Mouse (Mus musculus) embryonic fibroblast, embryonic 13.5 days (primary cell): ENCODE measurements around the gene Spata4. TPM values are rescaled to one million over a fixed set of nuclear protein-coding genes. Genes with fewer than 3 reads are reported as not detected.
"Not testable (repeated sequence)": the region's sequence is repeated elsewhere in the genome, so short reads cannot be mapped to it uniquely, and the experiment has no call there.

ENCODE experiments used
- H3K27ac ChIP-seq: 2 replicates; pipeline ENCODE4 v1.5.1; 2012; ENCODE audit warnings: low read length, control low read depth, inconsistent platforms; ENCODE audit not compliant: insufficient read depth
- H3K4me1 ChIP-seq: 2 replicates; pipeline ENCODE4 v1.6.1; 2011; ENCODE audit warnings: low read length; ENCODE audit not compliant: control insufficient read depth, insufficient read depth
- H3K4me3 ChIP-seq: 2 replicates; pipeline ENCODE4 v1.5.1; 2011; ENCODE audit warnings: mild to moderate bottlenecking, control low read depth, low read length; ENCODE audit not compliant: insufficient read depth
- CTCF ChIP-seq: IDR thresholded peaks from 2 replicates; pipeline ENCODE4 v1.5.1; 2011; ENCODE audit warnings: mild to moderate bottlenecking, control low read depth, low read length, moderate library complexity, borderline replicate concordance; ENCODE audit not compliant: insufficient read depth
- POLR2A ChIP-seq: IDR thresholded peaks from 2 replicates; pipeline ENCODE4 v1.6.1; 2011; ENCODE audit warnings: low read depth, mild to moderate bottlenecking, control low read depth, low read length, moderate library complexity
- polyA plus RNA-seq: library from polyadenylated mRNA; stranded (reverse); fragments of >200 nt; gene quantifications from 2 replicates; pipeline ENCODE4 v1.2.4, GENCODE M21; 2011; ENCODE audit warnings: low read depth; ENCODE audit not compliant: missing spikeins, insufficient read length

The Spata4 gene
- polyA plus RNA-seq, 1 experiment: not detected

- no peak overlapping the region for H3K27ac ChIP-seq
- no peak overlapping the region for H3K4me3 ChIP-seq
- H3K4me1 ChIP-seq: no peaks in the 10 kb centered on the region
- TF ChIP-seq CTCF (no peak), POLR2A (no peak)
Measured at GRCm38 (mm10) chr8:54594634-54595033, 5.9 kb upstream of the Spata4 start.

GRCm38 (mm10) chr8:54596051-54596450, 4.5 kb upstream of the Spata4 start:
- H3K27ac ChIP-seq: no peak overlapping the region
- H3K4me3 ChIP-seq: no peak overlapping the region
- no peak for TF ChIP-seq CTCF
- TF ChIP-seq POLR2A: no peak
- H3K4me1 ChIP-seq: no peaks in the 10 kb centered on the region

- no peaks in the 10 kb centered on the region for H3K4me1 ChIP-seq
- no peak overlapping the region for H3K4me3 ChIP-seq
- TF ChIP-seq CTCF: no peak
- no peak overlapping the region for H3K27ac ChIP-seq
Measured at GRCm38 (mm10) chr8:54596940-54597339, 3.6 kb upstream of the Spata4 start.

- no peak for TF ChIP-seq POLR2A
- TF ChIP-seq CTCF: no peak
- no peak overlapping the region for H3K27ac ChIP-seq
- H3K4me3 ChIP-seq: no peak overlapping the region
- no peaks in the 10 kb centered on the region for H3K4me1 ChIP-seq
Measured at GRCm38 (mm10) chr8:54597386-54597785, 3.2 kb upstream of the Spata4 start.

GRCm38 (mm10) chr8:54603440-54603839, 2.9 kb downstream of the Spata4 start:
- H3K4me3 ChIP-seq: no peak overlapping the region
- H3K4me1 ChIP-seq: no peaks in the 10 kb centered on the region
- no peak overlapping the region for H3K27ac ChIP-seq
- TF ChIP-seq POLR2A (no peak), CTCF (no peak)

- Histone ChIP-seq H3K27ac (peak overlapping the region; percentile 79), H3K4me3 (no peak overlapping the region), H3K4me1 (peaks cover 6% of the 10 kb centered on the region)
- TF ChIP-seq CTCF: no peak
- no peak for TF ChIP-seq POLR2A
Measured at GRCm38 (mm10) chr8:54609336-54609735, 8.8 kb downstream of the Spata4 start.

- Histone ChIP-seq H3K27ac (peak overlapping the region; percentile 94), H3K4me1 (peaks cover 6% of the 10 kb centered on the region), H3K4me3 (no peak overlapping the region)
- TF ChIP-seq POLR2A (no peak), CTCF (no peak)
Measured at GRCm38 (mm10) chr8:54610238-54610637, 9.7 kb downstream of the Spata4 start.

GRCm38 (mm10) chr8:54616710-54617109, 16.1 kb downstream of the Spata4 start:
- not testable (repeated sequence) for H3K4me1 ChIP-seq, H3K27ac ChIP-seq, H3K4me3 ChIP-seq

- TF ChIP-seq CTCF (no peak), POLR2A (no peak)
- no peak overlapping the region for H3K27ac ChIP-seq
- H3K4me3 ChIP-seq: no peak overlapping the region
- no peaks in the 10 kb centered on the region for H3K4me1 ChIP-seq
Measured at GRCm38 (mm10) chr8:54638634-54639033, 38.1 kb downstream of the Spata4 start.

Other genes starting within 250 kb of the Spata4 start
- gene Asb5, start 71.2 kb upstream of the Spata4 start, polyA plus RNA-seq: 0.33 and 0.80 TPM in 2 replicates
- gene Spcs3, start 70.8 kb upstream of the Spata4 start, polyA plus RNA-seq: 87.3 and 95.1 TPM in 2 replicates